Mouse (Mus musculus): ENCODE measurements at regions not wholly inside any gene's neighbourhood (a gene's known extent, or its start where the extent isn't known, plus 50 kb on each side); places are given as distances from the start of the nearest gene placed in this dataset.

DNA sequence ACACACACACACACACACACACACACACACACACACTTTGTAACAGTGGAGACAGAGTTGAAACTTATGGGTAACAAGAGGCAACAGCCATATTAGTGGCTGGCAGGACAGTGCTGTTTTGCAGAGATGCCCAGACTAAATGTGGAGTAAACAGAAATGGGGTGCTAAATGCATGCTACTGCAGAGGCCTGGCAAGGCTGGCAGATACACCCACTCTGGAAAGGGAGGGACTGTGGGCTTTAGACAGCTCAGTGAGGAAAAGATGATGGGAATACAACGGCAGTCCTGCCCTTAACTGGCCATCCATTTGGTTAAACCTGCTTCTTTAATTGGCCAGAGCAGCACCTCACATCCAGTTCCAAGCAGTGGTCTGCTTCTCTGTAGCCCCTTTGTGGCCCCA lies 113.7 kb upstream of the Topaz1 start:
- no peak for TF ChIP-seq POLR2A (IDR thresholded peaks at IDR 0.05; ENCODE audit: insufficient read depth, low read length)
- no peak for TF ChIP-seq CTCF (IDR thresholded peaks at IDR 0.05; ENCODE audit: low read depth, low read length)
